Mouse (Mus musculus) cerebellum, adult 18-20 months (tissue): Measurements from ENCODE around the gene 4930544D05Rik.

Experiments used
- DNase-seq, 2 experiments: peaks; one replicate each; pipeline ENCODE4 v3.0.0; 2021

4930544D05Rik gene

GRCm38 (mm10) chr11:70656964-70657363 is 41.3 kb downstream of the 4930544D05Rik start, which contains the start of gene Eno3:
Gene Eno3, plus strand, starts transcription at chr11:70657202.
- DNase-seq, result peak in 1 of 2 experiments; percentile 24

GRCm38 (mm10) chr11:70657573-70657972 is 41.9 kb downstream of the 4930544D05Rik start:
- peak in 1 of 2 experiments; percentile 3 for DNase-seq

GRCm38 (mm10) chr11:70657991-70658390 is 42.3 kb downstream of the 4930544D05Rik start:
- DNase-seq, result no peak

- no peak for DNase-seq
Observed at GRCm38 (mm10) chr11:70658521-70658920, 42.9 kb downstream of the 4930544D05Rik start.

GRCm38 (mm10) chr11:70658942-70659341 is 43.3 kb downstream of the 4930544D05Rik start:
- no peak for DNase-seq

GRCm38 (mm10) chr11:70660571-70660970 is 44.9 kb downstream of the 4930544D05Rik start:
- DNase-seq, result no peak

- DNase-seq, result no peak
Observed at GRCm38 (mm10) chr11:70663101-70663500, 47.5 kb downstream of the 4930544D05Rik start.

GRCm38 (mm10) chr11:70663957-70664356 is 48.3 kb downstream of the 4930544D05Rik start:
- DNase-seq, result no peak

GRCm38 (mm10) chr11:70664741-70665140 is 49.1 kb downstream of the 4930544D05Rik start:
- no peak for DNase-seq
